Mouse (Mus musculus) CH12.LX (cell line): ENCODE data around the gene Kif11.

ENCODE experiments used
- CTCF ChIP-seq, 2 experiments: IDR thresholded peaks in 1 of 2; conservative IDR thresholded peaks in 1 of 2; 2 replicates each; pipeline ENCODE4 v1.5.1; 2011 to 2012; ENCODE audit warnings: low read depth in 2 of 2, low read length in 2 of 2, improper control_type of control experiment in 1 of 2, inconsistent platforms in 1 of 2, mild to moderate bottlenecking in 1 of 2, moderate library complexity in 1 of 2
- HCFC1 ChIP-seq: IDR thresholded peaks from 2 replicates; pipeline ENCODE4 v1.6.1; 2012; ENCODE audit warnings: low read depth, mild to moderate bottlenecking, inconsistent platforms, low read length, improper control_type of control experiment
- MAFK ChIP-seq: IDR thresholded peaks from 2 replicates; pipeline ENCODE4 v1.6.1; 2011; ENCODE audit warnings: low read length, improper control_type of control experiment; ENCODE audit not compliant: insufficient replicate concordance
- MYC ChIP-seq: IDR thresholded peaks from 2 replicates; pipeline ENCODE4 v1.6.1; 2011; ENCODE audit warnings: low read depth, mild to moderate bottlenecking, improper control_type of control experiment, low read length

DNA sequence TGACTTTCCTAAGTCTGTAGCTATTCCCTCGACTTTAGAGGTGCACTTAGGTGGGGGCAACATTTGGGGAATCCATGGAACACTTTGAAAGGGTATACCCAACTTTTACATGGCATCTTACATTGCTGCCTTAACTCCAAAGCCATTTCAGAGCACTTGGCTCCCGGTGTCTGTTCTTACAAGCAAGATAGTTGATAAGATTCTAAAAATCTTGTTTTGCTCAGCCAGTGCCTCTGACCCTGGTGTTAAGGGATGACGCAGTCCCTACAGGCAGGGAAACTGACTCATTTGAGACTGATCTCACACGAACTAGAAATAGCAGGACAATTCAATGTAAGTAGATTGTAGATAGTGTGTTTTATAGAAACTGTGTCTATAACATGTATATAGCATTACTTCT lies 64.0 kb downstream of the Kif11 start:
- TF ChIP-seq MAFK (no peak), MYC (no peak), CTCF (conservative IDR thresholded peaks at IDR 0.05 in 1 of 2, IDR thresholded peaks at IDR 0.05 in 1 of 2; ENCODE audit: low read depth in 2 of 2, low read length in 2 of 2) (no peak), HCFC1 (no peak)
